Mouse (Mus musculus) embryonic stem cell, embryonic (primary cell): ENCODE data around the gene Gphn.

Source experiments
- CTCF ChIA-PET, 4 experiments: fragments of 300-600 bp in 2 of 4; fragments of 350-600 bp in 2 of 4; sonication (Branson Sonifier 250); formaldehyde crosslinking; loops; one replicate each; lab custom pipeline; 2022; ENCODE audit warnings: inconsistent platforms in 2 of 4; lab: Charles Lee
- POLR2A ChIA-PET, 4 experiments: fragments of 300-600 bp in 2 of 4; fragments of 350-600 bp in 2 of 4; sonication (Branson Sonifier 250); formaldehyde crosslinking; loops; one replicate each; lab custom pipeline; 2022; ENCODE audit warnings: antibody characterized with exemption in 4 of 4, inconsistent platforms in 1 of 4; lab: Charles Lee

Gphn gene

GRCm38 (mm10) chr12:78225707-78226518, at the start of gene Gphn:
Gene Gphn (plus strand): TSS chr12:78226379.
- POLR2A ChIA-PET = interaction anchor here (0.6 to 2.4 kb wide), 26 partner anchors 9 to 1230 kb away, joined by 3 to 9 read pairs (median 3); partner anchors contain the start of genes Atp6v1d (in 2 of the 4), Eif2s1 (in 2 of the 4), Fut8 (in 1 of the 4) and Plekhh1 (in 1 of the 4)
- CTCF ChIA-PET = interaction anchor here in 3 of 4 experiments (0.6 to 0.7 kb wide), 4 partner anchors 9 to 379 kb away, joined by 3 to 13 read pairs (median 4); no protein-coding TSS in a partner anchor

GRCm38 (mm10) chr12:78181452-78181851, 44.7 kb upstream of the Gphn start:
- CTCF ChIA-PET = no interaction called here

GRCm38 (mm10) chr12:78193942-78194341, 32.2 kb upstream of the Gphn start, which contains the start of gene Gm6657:
Gene Gm6657 (plus strand): TSS chr12:78194242.
- ChIA-PET CTCF (no interaction called here), POLR2A (no interaction called here)

More at GRCm38 (mm10) chr12:78181452-78181851, 44.7 kb upstream of the Gphn start:
- POLR2A ChIA-PET = no interaction called here

- CTCF ChIA-PET = interaction anchor here in 1 of 4 experiments (0.8 kb wide), 1 partner anchor 10 kb away, joined by 3 read pairs; no protein-coding TSS in a partner anchor
- POLR2A ChIA-PET = no interaction called here
Observed at GRCm38 (mm10) chr12:78195368-78195767, 30.8 kb upstream of the Gphn start.

GRCm38 (mm10) chr12:78203646-78204045, 22.5 kb upstream of the Gphn start:
- POLR2A ChIA-PET = interaction anchor here in 2 of 4 experiments (1.2 to 1.3 kb wide), 2 partner anchors 22 to 25 kb away, joined by 3 to 5 read pairs; partner anchors contain the start of gene Gphn (in 1 of the 2)
- CTCF ChIA-PET = no interaction called here

GRCm38 (mm10) chr12:78205915-78206570, 20.1 kb upstream of the Gphn start:
- POLR2A ChIA-PET = interaction anchor here in 2 of 4 experiments (1.0 to 1.7 kb wide), 2 partner anchors 20 kb away, joined by 3 read pairs; partner anchors contain the start of gene Gphn (in 2 of the 2)

GRCm38 (mm10) chr12:78206571-78206960, 19.6 kb upstream of the Gphn start:
- POLR2A ChIA-PET = no interaction called here
- CTCF ChIA-PET = interaction anchor here in 2 of 4 experiments (0.5 to 1.4 kb wide), 3 partner anchors 9 to 890 kb away, joined by 3 to 4 read pairs (median 3); no protein-coding TSS in a partner anchor

More at GRCm38 (mm10) chr12:78205915-78206570, 20.1 kb upstream of the Gphn start:
- CTCF ChIA-PET = interaction anchor here (0.5 to 1.4 kb wide), 8 partner anchors 9 to 891 kb away, joined by 3 to 4 read pairs (median 3); partner anchors contain the start of gene Gphn (in 1 of the 4)

GRCm38 (mm10) chr12:78209856-78210255, 16.3 kb upstream of the Gphn start:
- ChIA-PET CTCF (interaction anchor here in 1 of 4 experiments (0.6 kb wide), 1 partner anchor 452 kb away, joined by 3 read pairs; no protein-coding TSS in a partner anchor), POLR2A (interaction anchor here in 1 of 4 experiments (1.3 kb wide), 1 partner anchor 17 kb away, joined by 3 read pairs; the partner anchor contains the start of gene Gphn)

- POLR2A ChIA-PET = interaction anchor here in 2 of 4 experiments (0.6 to 1.3 kb wide), 3 partner anchors 10 to 13 kb away, joined by 3 to 5 read pairs (median 3); partner anchors contain the start of gene Gphn (in 2 of the 2)
- CTCF ChIA-PET = interaction anchor here in 1 of 4 experiments (0.6 kb wide), 1 partner anchor 174 kb away, joined by 3 read pairs; no protein-coding TSS in a partner anchor
Observed at GRCm38 (mm10) chr12:78215490-78215889, 10.7 kb upstream of the Gphn start.

GRCm38 (mm10) chr12:78219191-78219825, 6.9 kb upstream of the Gphn start:
- POLR2A ChIA-PET = no interaction called here
- CTCF ChIA-PET = no interaction called here

- ChIA-PET POLR2A (interaction anchor here (0.6 to 2.4 kb wide), 16 partner anchors 9 to 989 kb away, joined by 3 to 9 read pairs (median 3); partner anchors contain the start of genes Atp6v1d (in 1 of the 4), Eif2s1 (in 1 of the 4), Fut8 (in 1 of the 4) and Plekhh1 (in 1 of the 4)), CTCF (interaction anchor here in 1 of 4 experiments (0.6 kb wide), 1 partner anchor 21 kb away, joined by 3 read pairs; no protein-coding TSS in a partner anchor)
Observed at GRCm38 (mm10) chr12:78226519-78226875, 318 bp downstream of the Gphn start.

- ChIA-PET CTCF (no interaction called here), POLR2A (interaction anchor here in 2 of 4 experiments (0.6 to 2.4 kb wide), 6 partner anchors 8 to 529 kb away, joined by 3 to 5 read pairs (median 3); no protein-coding TSS in a partner anchor)
Observed at GRCm38 (mm10) chr12:78227021-78227932, 1.1 kb downstream of the Gphn start.

GRCm38 (mm10) chr12:78228139-78228538, 2.0 kb downstream of the Gphn start:
- POLR2A ChIA-PET = interaction anchor here in 2 of 4 experiments (0.6 to 1.7 kb wide), 5 partner anchors 12 to 529 kb away, joined by 3 to 4 read pairs (median 3); no protein-coding TSS in a partner anchor
- CTCF ChIA-PET = no interaction called here

- ChIA-PET CTCF (no interaction called here), POLR2A (interaction anchor here in 1 of 4 experiments (1.1 kb wide), 1 partner anchor 87 kb away, joined by 3 read pairs; no protein-coding TSS in a partner anchor)
Observed at GRCm38 (mm10) chr12:78232560-78232959, 6.4 kb downstream of the Gphn start.

GRCm38 (mm10) chr12:78248366-78248765, 22.2 kb downstream of the Gphn start:
- CTCF ChIA-PET = interaction anchor here in 2 of 4 experiments (0.7 to 0.8 kb wide), 3 partner anchors 208 to 1617 kb away, joined by 3 to 16 read pairs (median 5); no protein-coding TSS in a partner anchor
- POLR2A ChIA-PET = interaction anchor here in 2 of 4 experiments (0.7 to 1.2 kb wide), 2 partner anchors 23 to 136 kb away, joined by 4 to 7 read pairs; partner anchors contain the start of gene Gphn (in 1 of the 2)

- CTCF ChIA-PET = interaction anchor here in 1 of 4 experiments (0.7 kb wide), 1 partner anchor 1616 kb away, joined by 3 read pairs; no protein-coding TSS in a partner anchor
- POLR2A ChIA-PET = interaction anchor here in 1 of 4 experiments (1.2 kb wide), 1 partner anchor 23 kb away, joined by 7 read pairs; the partner anchor contains the start of gene Gphn
Observed at GRCm38 (mm10) chr12:78249151-78249550, 23.0 kb downstream of the Gphn start.
